Mouse (Mus musculus) WW6 (cell line): Measurements from ENCODE around the gene Ank2.

ENCODE experiments used
- DNase-seq: peaks from one replicate; pipeline ENCODE4 v3.0.0-alpha.2; 2013; ENCODE audit warnings: low read depth, low spot score

The Ank2 gene

GRCm38 (mm10) chr3:126886644-126887043 lies 612.5 kb downstream of the Ank2 start:
- DNase-seq: no peak

- no peak for DNase-seq
Measured at GRCm38 (mm10) chr3:126886090-126886489, 613.1 kb downstream of the Ank2 start.

GRCm38 (mm10) chr3:126878233-126878632 lies 620.9 kb downstream of the Ank2 start:
- DNase-seq: no peak
